Mouse (Mus musculus) embryo, embryonic 11.5 days (tissue): ENCODE results near the gene Kcnj10.

ENCODE experiments used
- DNase-seq: peaks from one replicate; pipeline ENCODE4 v3.0.0-alpha.2; 2012; ENCODE audit warnings: low read depth, low spot score

Kcnj10 gene

DNA sequence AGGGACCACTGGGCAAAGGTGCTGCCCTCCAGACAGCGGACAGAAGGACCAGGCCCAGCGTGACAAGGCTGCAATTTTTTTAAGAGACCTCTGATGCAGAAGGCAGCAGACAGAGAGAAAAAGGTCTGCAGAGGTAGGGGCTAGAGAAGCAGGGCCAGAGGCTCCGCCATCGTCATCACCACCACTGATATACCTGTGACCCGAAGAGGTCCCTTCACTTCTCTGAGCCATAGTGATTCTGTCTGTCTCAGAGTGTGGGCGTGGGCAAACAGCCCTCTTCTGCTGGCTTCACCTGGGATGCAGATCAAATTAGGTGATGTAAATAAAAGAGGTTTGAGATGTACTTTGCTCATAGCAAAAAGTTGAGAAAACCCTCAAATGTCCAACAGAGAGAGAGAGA is 11.4 kb upstream of the Kcnj10 start:
- no peak for DNase-seq

DNA sequence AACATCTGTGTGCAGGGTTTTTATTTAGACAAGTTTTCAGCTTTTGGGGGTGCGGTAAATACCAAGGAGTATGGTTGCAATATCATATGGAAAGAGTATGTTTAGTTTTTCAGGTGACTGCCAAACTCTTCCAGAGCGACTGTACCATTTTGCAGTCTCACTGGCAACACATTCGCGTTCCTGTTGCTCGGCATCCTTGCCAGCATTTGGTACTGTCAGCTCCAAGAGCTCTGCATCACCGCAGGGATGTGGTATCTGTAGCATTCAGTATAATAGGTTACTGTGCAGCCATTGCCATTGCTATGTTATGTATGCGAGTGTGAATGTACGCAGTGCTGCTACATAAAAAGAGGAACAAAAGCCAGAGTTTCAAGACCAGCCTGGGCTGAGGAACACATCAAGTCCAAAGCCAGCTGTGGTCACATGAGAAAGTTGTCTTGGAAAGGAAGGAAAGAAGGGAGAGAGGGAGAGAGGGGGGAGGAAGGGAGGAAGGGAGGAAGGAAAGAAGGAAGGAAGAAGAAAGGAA is 9.5 kb upstream of the Kcnj10 start:
- DNase-seq: no peak

DNA sequence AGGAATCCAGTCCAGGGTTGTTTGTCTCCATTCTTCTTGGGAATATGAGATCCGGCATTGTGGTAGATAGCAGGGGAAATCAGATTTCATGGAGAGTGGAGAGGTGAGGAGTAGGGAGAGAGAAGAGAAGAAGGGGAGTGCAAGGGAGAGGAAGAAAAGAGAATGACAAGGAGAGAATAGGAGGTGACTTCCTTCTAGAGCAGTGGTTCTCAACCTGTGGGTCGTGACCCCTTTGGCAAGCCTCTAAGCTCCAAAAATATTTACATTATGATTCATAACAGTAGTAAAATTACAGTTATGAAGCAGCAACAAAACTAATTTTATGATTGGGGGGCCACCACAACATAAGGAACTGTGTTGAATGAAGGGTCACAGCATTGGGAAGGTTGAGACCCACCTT is 8.1 kb upstream of the Kcnj10 start:
- no peak for DNase-seq

DNA sequence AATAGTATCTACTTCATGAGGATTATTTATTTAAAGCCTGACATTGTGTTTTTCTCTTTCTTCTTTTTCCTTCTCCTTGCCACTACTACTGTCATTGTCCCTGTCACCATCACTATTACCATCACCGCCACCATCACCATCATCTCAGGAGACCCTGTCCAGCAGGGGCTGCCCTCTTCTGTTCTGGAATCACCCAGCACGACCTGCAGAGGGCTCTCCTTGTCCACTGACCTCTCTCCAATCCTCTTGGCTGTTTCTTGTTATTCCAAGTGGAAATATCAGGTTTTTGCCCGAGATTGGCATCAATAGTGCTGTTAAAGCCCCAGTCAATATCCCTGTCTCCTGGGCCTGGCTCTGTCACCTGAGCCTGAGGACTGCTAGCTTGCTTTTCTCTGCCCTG is 7.5 kb upstream of the Kcnj10 start:
- no peak for DNase-seq

DNA sequence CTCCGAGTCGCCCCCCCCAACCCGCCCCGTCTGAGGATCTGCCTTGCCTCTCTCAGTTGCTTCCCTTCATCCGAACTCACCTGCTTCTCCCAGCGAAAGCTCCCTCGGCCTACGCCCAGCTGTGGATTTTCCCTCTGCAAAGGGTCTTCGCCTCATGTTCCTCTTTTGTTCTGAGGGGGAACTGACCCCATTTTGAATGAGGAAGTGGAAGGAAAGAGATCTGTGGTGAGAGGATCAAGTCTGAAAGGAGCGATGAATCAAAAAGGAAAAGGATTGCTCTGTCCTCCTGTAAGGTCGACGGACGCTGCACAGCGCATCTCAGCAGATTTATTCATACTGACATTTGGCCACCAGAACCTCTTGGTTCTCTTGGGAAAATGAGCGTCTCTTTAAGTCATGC is 5.2 kb upstream of the Kcnj10 start:
- DNase-seq: no peak

DNA sequence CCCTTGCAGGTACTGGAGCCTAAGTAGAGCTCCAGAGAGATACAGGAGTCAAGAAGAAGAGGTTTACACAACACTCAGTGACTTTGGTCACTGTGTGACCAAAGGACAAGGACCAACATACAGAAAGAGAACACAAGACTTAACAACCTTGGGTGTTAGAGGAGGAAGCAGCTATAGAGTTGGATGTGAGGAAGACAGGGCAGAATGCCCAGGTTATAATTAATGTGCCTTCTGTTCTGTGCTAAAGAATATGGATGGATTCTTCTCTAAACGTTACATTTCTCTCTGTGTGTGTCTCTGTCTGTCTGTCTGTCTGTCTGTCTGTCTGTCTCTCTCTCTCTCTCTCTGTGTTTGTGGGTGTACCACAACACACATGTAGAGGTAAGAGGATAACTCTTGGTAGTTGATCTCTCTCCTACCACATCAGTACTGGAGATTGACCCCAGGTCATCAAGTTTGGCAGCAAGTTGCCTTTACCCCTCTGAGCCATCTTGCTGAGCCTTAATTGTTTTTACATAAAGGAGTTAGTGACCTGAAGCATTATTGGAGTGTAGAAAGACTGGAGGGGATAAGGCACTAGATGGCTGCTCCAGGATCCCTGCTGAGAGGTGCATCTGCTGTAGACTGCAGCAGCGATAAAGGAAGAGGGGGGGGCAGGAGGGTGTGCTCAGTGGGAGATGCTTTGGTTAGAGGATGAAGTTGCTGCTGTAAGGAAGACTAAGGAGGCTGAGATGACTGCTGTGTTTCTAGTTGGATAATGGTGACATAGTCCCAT is 3.4 kb upstream of the Kcnj10 start:
- no peak for DNase-seq

DNA sequence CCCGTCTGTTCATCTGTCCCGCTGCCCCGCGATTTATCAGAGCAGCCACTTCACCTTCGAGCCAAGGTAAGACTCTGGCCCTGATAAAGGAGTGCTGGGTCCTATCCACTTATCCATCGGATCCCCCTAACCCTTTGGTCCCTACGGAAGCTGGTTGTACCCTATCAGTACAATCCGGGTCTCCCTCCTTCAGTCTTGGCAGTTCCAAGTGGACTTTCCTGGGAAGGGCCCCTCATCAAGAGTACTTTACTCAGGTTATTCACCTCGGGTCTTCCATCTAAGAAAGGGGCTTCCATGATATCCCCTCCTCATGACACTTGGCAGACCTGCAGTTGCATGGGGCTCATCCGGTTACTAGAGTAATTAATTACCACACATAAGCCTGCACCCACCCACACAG is 376 bp downstream of the Kcnj10 start:
- no peak for DNase-seq

DNA sequence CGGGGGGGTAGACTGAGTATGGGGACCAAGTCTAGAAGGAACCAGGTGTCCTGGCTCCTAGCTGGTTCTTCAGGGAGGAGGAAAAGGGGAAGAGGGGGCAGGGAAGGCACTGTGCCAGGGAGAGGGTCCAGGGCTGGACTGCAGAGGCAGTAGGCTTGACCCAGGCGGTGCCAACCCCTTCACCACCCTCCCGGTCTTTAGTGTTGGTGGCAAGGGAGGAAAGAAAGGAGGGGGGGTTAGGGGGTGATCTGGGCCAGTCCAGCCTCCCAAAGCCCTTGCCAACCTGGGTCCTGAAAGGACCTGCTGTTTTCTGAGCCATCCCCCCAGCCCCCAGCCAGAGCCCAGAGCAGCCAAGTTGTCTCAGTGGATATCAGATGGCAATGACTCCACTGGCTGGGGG is 1.7 kb downstream of the Kcnj10 start:
- DNase-seq: no peak

DNA sequence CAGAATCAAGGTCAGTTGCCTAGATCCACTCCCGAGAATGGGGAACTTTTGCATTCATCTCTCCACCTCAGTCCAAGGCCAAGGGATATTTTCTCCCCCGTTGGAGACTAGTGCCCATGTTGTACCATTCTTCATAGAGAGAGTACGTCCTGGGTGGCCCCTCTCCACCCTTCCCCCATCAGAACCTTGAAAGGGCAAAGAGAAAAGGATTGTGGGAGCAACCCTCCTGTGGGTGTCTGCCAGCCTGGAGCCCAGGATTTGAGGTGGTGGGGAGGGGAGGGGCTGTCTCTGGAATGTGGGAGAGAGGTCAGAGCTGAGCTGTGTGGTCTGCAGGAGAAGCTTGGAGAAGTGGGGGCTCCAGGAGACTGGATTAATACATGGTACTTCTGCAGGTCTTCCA is 2.9 kb downstream of the Kcnj10 start:
- DNase-seq: no peak

DNA sequence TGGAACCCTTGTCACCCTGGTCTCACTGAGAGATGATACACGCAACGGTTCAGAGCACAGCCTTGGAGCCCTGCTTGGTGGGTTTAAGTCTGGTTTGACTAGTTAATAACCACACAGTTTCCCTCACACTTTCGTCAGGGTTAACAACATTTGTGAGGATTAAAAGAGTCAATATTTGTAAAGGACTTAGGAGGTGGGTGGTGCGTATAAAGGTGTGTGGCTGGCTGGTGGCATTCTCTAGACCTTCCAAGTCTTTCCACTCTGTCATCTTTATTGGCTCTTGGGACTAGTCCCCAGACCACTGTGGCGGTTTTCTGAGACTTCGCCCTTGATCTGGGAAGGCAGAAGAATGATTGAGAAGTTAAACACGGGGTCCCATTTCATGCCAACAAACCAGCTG is 3.8 kb downstream of the Kcnj10 start:
- no peak for DNase-seq

DNA sequence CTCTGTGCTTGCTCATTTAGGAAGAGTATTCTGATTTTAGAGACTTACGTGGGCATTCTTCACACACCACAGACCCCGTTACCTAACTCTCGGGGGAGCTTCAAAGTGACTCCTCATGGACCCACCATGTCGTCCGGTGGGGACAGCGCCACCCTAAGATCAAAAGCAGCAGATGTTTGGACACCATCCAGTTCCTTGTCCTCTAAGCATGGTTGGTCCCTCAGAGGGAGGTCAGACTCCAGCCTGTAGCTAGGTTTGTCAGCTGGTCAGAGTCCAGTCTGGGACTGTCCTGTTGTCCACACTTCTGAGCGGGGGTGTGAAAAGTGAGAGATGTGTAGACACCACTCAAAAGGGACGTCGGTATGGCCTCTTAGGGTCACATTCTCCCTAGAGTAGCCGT is 5.7 kb downstream of the Kcnj10 start:
- DNase-seq: no peak

DNA sequence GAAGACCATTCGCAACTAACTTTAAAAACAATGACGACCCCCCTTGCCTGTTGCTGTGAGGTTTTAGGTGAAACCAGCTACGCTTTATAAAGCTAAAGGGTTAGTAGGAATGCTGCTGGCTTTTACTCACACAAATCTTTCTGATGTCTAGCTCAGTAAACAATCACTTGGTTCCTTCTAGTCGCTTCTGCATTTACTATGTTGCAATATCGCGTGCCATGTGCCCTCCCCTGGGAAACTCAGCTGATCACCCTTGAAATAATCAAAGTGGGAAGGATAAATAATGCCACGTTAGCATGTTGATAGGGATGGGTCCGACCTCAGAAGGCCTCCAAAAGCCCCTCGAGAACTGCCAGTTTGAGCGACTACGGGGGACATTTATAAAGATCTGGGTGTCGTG is 6.4 kb downstream of the Kcnj10 start:
- DNase-seq: no peak

DNA sequence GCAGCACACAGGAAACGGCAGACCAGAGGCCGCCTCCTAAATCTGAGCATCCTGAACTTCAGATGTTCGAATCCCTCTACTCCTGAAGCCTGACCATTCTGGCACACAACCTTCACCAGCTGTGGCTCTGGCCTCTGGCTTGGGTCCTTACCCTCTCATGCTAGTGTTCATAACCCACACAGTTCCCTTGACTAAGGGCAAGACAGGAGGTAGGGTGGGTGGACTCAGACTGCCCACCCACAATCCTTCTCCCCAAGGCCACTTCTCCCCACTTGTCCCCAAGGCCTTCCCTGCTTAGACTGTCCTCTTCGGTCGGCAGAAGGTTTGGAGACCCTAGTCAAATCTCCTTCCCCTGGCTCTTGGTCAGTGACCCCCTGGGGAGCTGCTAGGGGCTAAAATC is 8.5 kb downstream of the Kcnj10 start:
- no peak for DNase-seq

DNA sequence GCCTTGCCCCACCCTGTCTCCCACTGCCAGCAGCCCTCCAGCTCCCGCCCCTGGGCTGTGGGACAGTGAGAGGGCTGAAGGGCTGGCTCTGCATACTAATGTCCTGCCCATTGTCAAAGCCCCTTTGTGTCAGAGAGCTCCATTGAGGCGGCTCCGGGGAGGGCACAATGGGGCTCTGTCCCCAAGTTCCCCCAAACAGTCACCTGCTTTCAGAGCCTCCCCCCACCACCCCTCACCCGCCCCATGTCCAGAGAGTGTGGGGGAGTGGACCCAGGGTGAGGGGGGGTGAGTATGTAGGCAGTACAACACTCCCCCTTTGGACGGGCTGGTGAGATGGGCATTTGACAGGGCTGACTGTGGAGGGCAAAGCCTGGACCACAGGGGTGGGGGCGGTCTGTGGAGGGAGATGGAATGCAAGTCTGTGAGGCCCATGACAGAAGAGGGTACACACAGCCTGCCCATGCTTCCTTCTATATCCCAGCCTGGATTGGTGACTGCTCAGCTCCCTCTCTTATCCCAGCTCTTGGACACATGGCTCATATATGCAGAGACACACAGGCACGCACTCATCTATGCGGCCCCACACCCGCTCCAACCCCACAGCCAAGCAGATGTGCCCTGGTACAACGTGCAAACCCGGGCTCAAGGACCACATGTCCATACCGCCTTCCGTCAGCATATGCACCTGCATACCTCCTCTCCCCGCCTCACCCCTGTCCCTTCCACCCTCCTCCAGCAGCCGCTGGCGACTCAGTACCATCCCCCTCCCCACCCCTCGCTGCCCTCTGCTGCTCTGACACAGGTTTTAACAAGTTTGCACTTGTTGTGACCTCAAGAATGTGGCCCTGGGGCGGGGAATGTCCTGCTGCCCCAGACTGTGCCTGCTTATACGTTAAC is 9.2 kb downstream of the Kcnj10 start:
- DNase-seq: peak; percentile 35

DNA sequence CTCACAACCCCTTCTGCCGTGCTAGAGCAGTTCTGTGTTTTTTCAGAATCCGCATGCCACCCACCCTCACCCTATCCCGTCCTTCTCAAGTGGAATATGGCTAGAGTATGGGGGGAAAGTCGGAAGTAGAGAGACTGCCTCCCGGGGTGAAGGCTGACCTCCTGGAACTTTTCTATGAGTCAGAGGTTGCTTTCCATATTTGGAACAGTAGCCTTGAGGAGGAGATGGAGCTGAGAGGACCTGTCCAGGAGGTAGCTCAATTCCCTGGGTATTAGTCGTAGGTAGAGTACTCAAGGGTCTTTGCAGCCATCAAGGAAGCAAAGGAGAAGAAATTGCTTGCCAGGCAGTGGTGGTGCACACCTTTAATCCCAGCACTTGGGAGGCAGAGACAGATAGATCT is 11.0 kb downstream of the Kcnj10 start:
- no peak for DNase-seq

DNA sequence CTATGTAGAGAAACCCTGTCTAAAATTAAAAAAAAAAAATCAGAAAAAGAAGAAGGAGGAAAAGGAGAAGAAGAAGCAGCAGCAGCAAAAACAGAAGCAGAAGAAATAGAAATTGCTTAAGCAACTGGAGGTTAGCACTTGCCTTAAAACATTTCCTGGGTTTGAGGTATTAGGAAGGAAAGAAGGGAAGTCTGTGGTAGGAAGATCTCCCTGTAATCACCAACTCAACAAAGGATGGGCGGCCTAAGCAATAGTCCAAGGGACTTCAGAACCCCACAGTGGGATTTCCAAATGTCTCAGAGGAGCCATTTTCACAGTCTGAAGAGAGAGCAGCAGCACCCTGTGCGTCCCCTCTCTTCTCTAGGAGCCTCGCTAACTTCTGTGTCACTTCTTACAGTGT is 11.4 kb downstream of the Kcnj10 start:
- DNase-seq: no peak

DNA sequence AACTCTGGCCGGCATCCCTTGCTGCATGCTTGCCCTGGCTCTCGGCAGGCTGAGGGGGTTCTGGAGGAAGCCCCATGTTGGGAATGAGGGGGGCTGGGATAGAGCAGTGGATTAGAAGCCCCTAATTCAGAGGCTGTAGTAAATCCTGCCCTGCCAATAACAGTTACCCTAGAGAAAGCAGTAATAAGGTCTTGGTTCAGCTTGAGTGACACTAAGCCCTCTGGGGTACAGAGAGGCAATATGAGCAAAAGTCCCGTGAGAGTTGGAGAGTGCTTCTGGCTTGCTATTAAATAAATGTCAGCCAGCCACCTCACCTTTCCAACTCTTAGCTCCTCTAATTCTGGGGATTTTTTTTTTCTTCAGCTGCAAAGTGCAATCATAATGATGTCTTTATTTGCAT is 14.3 kb downstream of the Kcnj10 start:
- no peak for DNase-seq

DNA sequence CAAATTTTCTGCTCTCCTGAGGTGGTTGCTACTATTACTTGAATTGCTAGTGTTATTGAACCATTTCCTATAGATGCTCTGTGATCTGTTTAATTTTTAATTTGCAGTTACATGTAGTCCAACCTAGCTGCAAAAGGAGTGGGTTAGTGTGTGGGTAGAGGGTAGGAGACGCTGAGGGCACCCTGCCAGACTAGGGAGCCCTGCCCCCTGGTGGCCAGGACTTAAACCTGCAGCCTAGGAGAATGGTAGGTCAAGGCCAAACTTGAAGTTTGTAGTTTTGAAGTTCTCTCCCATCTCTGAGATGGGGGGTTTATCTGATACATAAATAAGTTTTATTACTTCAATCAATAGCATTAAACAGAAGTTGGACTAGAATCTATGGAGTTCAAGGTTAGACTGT is 16.5 kb downstream of the Kcnj10 start:
- DNase-seq: peak; percentile 38

DNA sequence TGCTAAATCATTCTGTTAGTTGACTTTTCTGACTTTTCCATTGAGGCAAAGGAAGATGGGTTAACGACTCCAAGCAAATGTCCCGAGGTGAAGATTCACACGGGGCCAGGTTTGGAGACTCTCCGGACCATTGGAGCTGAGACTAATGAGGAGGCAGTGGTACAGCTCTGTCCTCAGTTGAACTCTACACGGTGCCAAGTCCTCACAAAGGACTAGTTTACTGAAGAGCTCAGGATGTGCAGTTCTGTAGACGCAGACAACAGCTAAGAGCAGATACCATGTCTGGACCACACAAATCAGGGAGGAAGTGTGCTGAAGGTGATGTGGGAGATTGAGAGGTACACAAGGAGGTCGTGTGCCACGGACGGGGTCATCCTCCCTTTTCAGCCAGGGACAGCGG is 17.3 kb downstream of the Kcnj10 start:
- DNase-seq: no peak

DNA sequence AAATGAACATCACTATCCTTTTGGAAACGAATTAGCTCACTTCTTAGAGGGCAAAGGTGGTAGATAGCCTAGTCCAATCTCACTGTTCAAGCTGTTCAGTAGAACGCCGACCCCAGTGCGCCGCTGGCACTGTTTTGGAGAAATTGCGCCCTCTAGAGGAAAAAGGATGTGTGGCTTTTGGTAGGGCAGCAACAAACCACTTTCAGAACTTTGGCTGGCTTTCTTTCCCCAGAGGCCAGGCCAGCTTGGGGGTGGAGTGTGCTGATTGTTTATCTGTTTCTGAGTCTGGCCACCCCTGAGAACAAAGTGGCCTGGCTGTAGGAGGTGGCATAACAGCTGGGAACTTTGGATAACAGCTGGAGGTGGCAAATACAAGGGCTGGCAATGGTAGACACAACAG is 23.7 kb downstream of the Kcnj10 start:
- peak; percentile 46 for DNase-seq

DNA sequence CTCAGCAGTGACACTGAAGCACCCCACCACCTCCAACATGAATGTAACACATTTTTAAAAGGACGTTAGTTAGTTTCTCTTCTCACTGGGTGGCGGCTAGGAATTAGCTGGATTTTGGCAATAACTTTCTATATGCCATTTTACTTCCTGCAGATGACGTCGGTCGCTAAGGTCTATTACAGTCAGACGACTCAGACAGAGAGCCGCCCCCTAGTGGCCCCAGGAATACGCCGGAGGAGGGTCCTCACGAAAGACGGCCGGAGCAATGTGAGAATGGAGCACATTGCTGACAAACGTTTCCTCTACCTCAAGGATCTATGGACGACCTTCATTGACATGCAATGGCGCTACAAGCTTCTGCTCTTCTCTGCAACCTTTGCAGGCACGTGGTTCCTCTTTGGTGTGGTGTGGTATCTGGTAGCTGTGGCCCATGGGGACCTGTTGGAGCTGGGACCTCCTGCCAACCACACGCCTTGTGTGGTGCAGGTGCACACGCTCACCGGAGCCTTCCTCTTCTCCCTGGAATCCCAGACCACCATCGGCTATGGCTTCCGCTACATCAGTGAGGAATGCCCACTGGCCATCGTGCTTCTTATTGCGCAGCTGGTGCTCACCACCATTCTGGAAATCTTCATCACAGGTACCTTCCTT is 27.9 kb downstream of the Kcnj10 start:
- peak; percentile 34 for DNase-seq

DNA sequence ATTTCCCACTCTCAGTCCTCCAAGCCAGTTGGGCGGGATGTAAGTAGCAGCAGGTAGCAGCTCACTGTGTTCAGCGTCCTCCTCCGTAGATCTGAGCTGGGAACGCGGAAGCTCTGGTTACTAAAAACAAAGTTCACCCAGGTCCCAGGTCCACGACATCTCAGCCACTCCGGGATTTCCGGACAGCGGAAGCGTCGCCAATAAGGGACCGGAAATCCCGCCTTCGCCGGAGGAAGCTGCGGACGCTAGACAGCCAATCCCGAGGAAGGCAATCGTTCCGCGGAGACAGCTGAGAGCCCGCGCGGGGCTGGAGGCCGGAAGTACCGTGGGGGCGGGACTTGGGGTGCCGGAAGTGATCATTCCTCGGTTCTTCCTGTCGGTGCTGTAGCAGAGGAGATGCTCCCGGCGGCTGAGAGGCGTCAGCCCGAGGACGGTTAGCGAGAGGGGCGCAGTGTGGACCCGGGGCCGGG is 35.2 kb downstream of the Kcnj10 start, which contains the start of gene Pigm:
TSS of gene Pigm (plus strand) at position 349 of the 470 bp plus-strand sequence.
- peak; percentile 94 for DNase-seq
